Mouse (Mus musculus) thymus, adult 2 months (tissue): Measurements from ENCODE around the gene Rps25. TPM values are rescaled to one million over a fixed set of nuclear protein-coding genes. Genes with fewer than 3 reads are reported as not detected.
"Not testable (repeated sequence)": the region's sequence is repeated elsewhere in the genome, so short reads cannot be mapped to it uniquely, and the experiment has no call there.

Experiments used
- DNase-seq: peaks from one replicate; pipeline ENCODE4 v3.0.0; 2021
- H3K27ac ChIP-seq: fragments of 200-500 bp; 2 replicates; pipeline ENCODE4 v1.5.1; 2012; ENCODE audit warnings: low read length, control low read depth; ENCODE audit not compliant: control insufficient read depth, insufficient read depth
- H3K27me3 ChIP-seq: fragments of 200-500 bp; 2 replicates; pipeline ENCODE4 v1.6.1; 2012; ENCODE audit warnings: mild to moderate bottlenecking, low read length, moderate library complexity, mixed read lengths; ENCODE audit not compliant: control insufficient read depth, insufficient read depth
- H3K36me3 ChIP-seq: fragments of 200-500 bp; 2 replicates; pipeline ENCODE4 v1.6.1; 2012; ENCODE audit warnings: mild to moderate bottlenecking, low read length, moderate library complexity; ENCODE audit not compliant: control insufficient read depth, insufficient read depth
- H3K4me1 ChIP-seq: fragments of 200-500 bp; replicated peaks from 2 replicates; pipeline ENCODE4 v1.6.1; 2012; ENCODE audit warnings: low read length; ENCODE audit not compliant: control insufficient read depth, insufficient read depth
- H3K4me3 ChIP-seq: fragments of 200-500 bp; 2 replicates; pipeline ENCODE4 v1.5.1; 2012; ENCODE audit warnings: mild to moderate bottlenecking, low read length, control low read depth, moderate library complexity; ENCODE audit not compliant: control insufficient read depth, insufficient read depth
- CTCF ChIP-seq: fragments of 200-500 bp; IDR thresholded peaks from 2 replicates; pipeline ENCODE4 v1.5.1; 2012; ENCODE audit warnings: mild to moderate bottlenecking, control low read depth, low read length, moderate library complexity, borderline replicate concordance; ENCODE audit not compliant: control insufficient read depth, poor library complexity, insufficient read depth; ENCODE audit errors: extremely low read depth
- POLR2A ChIP-seq: fragments of 200-500 bp; IDR thresholded peaks from 2 replicates; pipeline ENCODE4 v1.6.1; 2012; ENCODE audit warnings: mild to moderate bottlenecking, low read length, control low read depth, moderate library complexity; ENCODE audit not compliant: control insufficient read depth, poor library complexity, insufficient read depth; ENCODE audit errors: extremely low read depth
- WGBS: fragments of 180-500 bp; shearing (Covaris S2); methylation state at CpG from one replicate; pipeline ENCODE4 v1.1.7; 2018; 5-methylcytosine and 5-hydroxymethylcytosine counted together
- polyA plus RNA-seq: library from polyadenylated mRNA; depleted of rRNA; stranded (reverse); fragments of >200 nt; gene quantifications from 2 replicates; pipeline ENCODE4 v1.2.3, GENCODE M21; 2012

The Rps25 gene
- polyA plus RNA-seq, 1 experiment, result 258 TPM

- Histone ChIP-seq H3K27ac (no peak overlapping the region), H3K4me3 (no peak overlapping the region), H3K36me3 (peaks cover 26% of the 10 kb centered on the region), H3K27me3 (no peaks in the 10 kb centered on the region), H3K4me1 (peaks cover 9% of the 10 kb centered on the region; the same call in 1 of the 2 replicates)
- TF ChIP-seq POLR2A (no peak), CTCF (no peak)
- WGBS, result 92% methylated on average over 1 of the region's 1 CpGs
- no peak for DNase-seq
Observed at GRCm38 (mm10) chr9:44411601-44412130, 4.7 kb downstream of the Rps25 start.

- Histone ChIP-seq H3K36me3 (peaks cover 26% of the 10 kb centered on the region), H3K4me1 (peaks cover 11% of the 10 kb centered on the region), H3K4me3 (no peak overlapping the region), H3K27ac (no peak overlapping the region), H3K27me3 (no peaks in the 10 kb centered on the region)
- no peak for TF ChIP-seq CTCF
- no peak for TF ChIP-seq POLR2A
- DNase-seq, result no peak
- WGBS, result 58% methylated on average over 4 of the region's 4 CpGs
Observed at GRCm38 (mm10) chr9:44412306-44412705, 5.4 kb downstream of the Rps25 start.

- 93% methylated on average over 2 of the region's 2 CpGs for WGBS
Observed at GRCm38 (mm10) chr9:44412781-44413180, 5.8 kb downstream of the Rps25 start.

GRCm38 (mm10) chr9:44417156-44417891 is 10.4 kb downstream of the Rps25 start:
- Histone ChIP-seq H3K27ac (no peak overlapping the region), H3K27me3 (no peaks in the 10 kb centered on the region), H3K4me1 (peaks cover 11% of the 10 kb centered on the region), H3K36me3 (peaks cover 7% of the 10 kb centered on the region; the same call in 1 of the 2 replicates), H3K4me3 (peak overlapping the region; percentile 84)
- WGBS, result 6% methylated on average over 26 of the region's 26 CpGs
- DNase-seq, result no peak
- TF ChIP-seq POLR2A (no peak), CTCF (no peak)

More at GRCm38 (mm10) chr9:44412781-44413180, 5.8 kb downstream of the Rps25 start:
- Histone ChIP-seq H3K36me3 (peaks cover 26% of the 10 kb centered on the region), H3K4me1 (peaks cover 13% of the 10 kb centered on the region), H3K27me3 (no peaks in the 10 kb centered on the region), H3K4me3 (no peak overlapping the region), H3K27ac (no peak overlapping the region)
- no peak for TF ChIP-seq CTCF
- no peak for TF ChIP-seq POLR2A
- no peak for DNase-seq

GRCm38 (mm10) chr9:44417892-44418363 is 11.0 kb downstream of the Rps25 start:
- WGBS, result under 1% methylated on average over 38 of the region's 38 CpGs
- peak; percentile 87 for TF ChIP-seq CTCF
- TF ChIP-seq POLR2A, result no peak
- H3K4me1 ChIP-seq, result peaks cover 9% of the 10 kb centered on the region
- H3K27ac ChIP-seq, result peak overlapping the region; percentile 63; the same call in 1 of the 2 replicates
- H3K27me3 ChIP-seq, result no peaks in the 10 kb centered on the region
- H3K36me3 ChIP-seq, result peaks cover 4% of the 10 kb centered on the region; the same call in 1 of the 2 replicates
- H3K4me3 ChIP-seq, result peak overlapping the region; percentile 84
- DNase-seq, result peak; percentile 92

GRCm38 (mm10) chr9:44418519-44419385 is 11.8 kb downstream of the Rps25 start, which contains the start of gene Ccdc84:
TSS of gene Ccdc84 (minus strand) at chr9:44418569.
- DNase-seq, result no peak
- H3K27ac ChIP-seq, result peak within 1 kb of the TSS; percentile 63; the same call in 1 of the 2 replicates
- H3K4me1 ChIP-seq, result peaks cover 6% of the 10 kb centered on the region
- 71% methylated on average over 14 of the region's 14 CpGs for WGBS
- no peaks in the 10 kb centered on the region for H3K36me3 ChIP-seq
- H3K27me3 ChIP-seq, result no peaks in the 10 kb centered on the region
- peak within 1 kb of the TSS; percentile 84 for H3K4me3 ChIP-seq
- no peak for TF ChIP-seq POLR2A
- TF ChIP-seq CTCF, result no peak

GRCm38 (mm10) chr9:44419730-44420129 is 12.8 kb downstream of the Rps25 start:
- H3K36me3 ChIP-seq, DNase-seq, H3K27ac ChIP-seq, H3K4me1 ChIP-seq, H3K27me3 ChIP-seq, H3K4me3 ChIP-seq: not testable (repeated sequence)
- WGBS, result 97% methylated on average over 9 of the region's 9 CpGs
